Mouse (Mus musculus): ENCODE results near the gene Stard13.

Stard13 gene

GRCm38 (mm10) chr5:151022026-151022425 is 211.6 kb downstream of the Stard13 start:
- peak; percentile 41 for DNase-seq (ENCODE audit: inconsistent ontology term)

GRCm38 (mm10) chr5:151020831-151021230 is 212.8 kb downstream of the Stard13 start:
- DNase-seq (ENCODE audit: inconsistent ontology term), result no peak

GRCm38 (mm10) chr5:151020031-151020820 is 213.4 kb downstream of the Stard13 start:
- DNase-seq (ENCODE audit: inconsistent ontology term), result no peak

GRCm38 (mm10) chr5:151018959-151019358 is 214.7 kb downstream of the Stard13 start:
- no peak for DNase-seq (ENCODE audit: inconsistent ontology term)

GRCm38 (mm10) chr5:151018450-151018849 is 215.2 kb downstream of the Stard13 start:
- no peak for DNase-seq (ENCODE audit: inconsistent ontology term)

GRCm38 (mm10) chr5:151004216-151004755 is 229.3 kb downstream of the Stard13 start:
- no peak for DNase-seq (ENCODE audit: inconsistent ontology term)

- DNase-seq (ENCODE audit: inconsistent ontology term), result no peak
These were observed 231.6 kb downstream of the Stard13 start for GRCm38 (mm10) chr5:151002051-151002450.

GRCm38 (mm10) chr5:151001111-151001510 is 232.5 kb downstream of the Stard13 start:
- DNase-seq (ENCODE audit: inconsistent ontology term), result no peak

GRCm38 (mm10) chr5:150996586-150996985 is 237.1 kb downstream of the Stard13 start:
- peak; percentile 80 for DNase-seq (ENCODE audit: inconsistent ontology term)

GRCm38 (mm10) chr5:150994096-150994495 is 239.5 kb downstream of the Stard13 start:
- no peak for DNase-seq (ENCODE audit: inconsistent ontology term)

Data from Muller cell, postnatal 12 days (primary cell).